Mouse (Mus musculus): ENCODE data around the gene Fndc1.

DNA sequence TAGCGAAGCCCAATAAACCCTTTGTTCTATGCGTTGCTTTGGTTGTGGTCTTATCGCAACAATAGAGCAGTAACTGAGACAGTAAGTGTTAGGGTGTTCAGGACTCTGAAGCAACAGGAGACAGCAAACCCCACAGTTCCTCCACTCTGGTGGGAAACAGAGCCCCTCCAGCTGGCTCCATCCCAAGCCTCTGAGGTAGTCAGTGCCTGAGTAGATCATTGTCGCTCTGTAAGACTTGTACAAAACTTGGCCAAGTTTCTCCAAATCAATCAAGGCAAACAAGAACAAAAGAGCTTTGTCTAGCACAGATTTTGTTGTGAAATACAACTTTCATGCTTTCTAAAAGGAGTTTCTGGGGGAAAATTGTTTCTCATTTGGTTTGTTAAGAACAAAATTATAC is 104.1 kb downstream of the Fndc1 start:
- no peak for TF ChIP-seq CTCF (IDR thresholded peaks at IDR 0.05; ENCODE audit: borderline replicate concordance, insufficient read depth, low read length)
- TF ChIP-seq POLR2A (IDR thresholded peaks at IDR 0.05; ENCODE audit: low read depth, low read length), result no peak

All from embryonic fibroblast, embryonic 13.5 days (primary cell).